Mouse (Mus musculus) myocyte (in vitro differentiated cells): ENCODE results near the gene Myh9.

Source experiments
- CEBPB ChIP-seq: IDR thresholded peaks from 2 replicates; pipeline ENCODE4 v1.6.1; 2011; ENCODE audit warnings: mild to moderate bottlenecking, moderate library complexity; ENCODE audit not compliant: poor library complexity, insufficient read depth, severe bottlenecking
- E2F4 ChIP-seq: IDR thresholded peaks from one replicate; pipeline ENCODE4 v1.6.1; 2011; ENCODE audit warnings: mild to moderate bottlenecking, control low read depth, moderate library complexity; ENCODE audit not compliant: insufficient read depth
- MAX ChIP-seq: IDR thresholded peaks from one replicate; pipeline ENCODE4 v1.6.1; 2011; ENCODE audit warnings: low read depth, mild to moderate bottlenecking, control low read depth
- MYOD1 ChIP-seq, 3 experiments: IDR thresholded peaks; one replicate each; pipeline ENCODE4 v1.6.1; 2011; ENCODE audit warnings: control low read depth in 2 of 3, low read depth in 2 of 3, mild to moderate bottlenecking in 2 of 3, moderate library complexity in 1 of 3; ENCODE audit not compliant: insufficient read length in 2 of 3, control insufficient read depth in 1 of 3
- MYOG ChIP-seq, 3 experiments: IDR thresholded peaks; one replicate each; pipeline ENCODE4 v1.6.1; 2011; ENCODE audit warnings: control low read depth in 2 of 3, low read depth in 2 of 3, mild to moderate bottlenecking in 2 of 3; ENCODE audit not compliant: insufficient read length in 2 of 3, control insufficient read depth in 1 of 3, insufficient read depth in 1 of 3
- POLR2A ChIP-seq: IDR thresholded peaks from one replicate; pipeline ENCODE4 v1.6.1; 2011; ENCODE audit warnings: low read depth, mild to moderate bottlenecking, control low read depth, moderate library complexity; ENCODE audit not compliant: insufficient read length
- POLR2AphosphoS2 ChIP-seq: IDR thresholded peaks from one replicate; pipeline ENCODE4 v1.6.1; 2011; ENCODE audit warnings: low read depth, control low read depth; ENCODE audit not compliant: insufficient read length
- REST ChIP-seq: IDR thresholded peaks from one replicate; pipeline ENCODE4 v1.6.1; 2011; ENCODE audit warnings: mild to moderate bottlenecking, control low read depth, moderate library complexity; ENCODE audit not compliant: insufficient read depth, insufficient read length
- SRF ChIP-seq: IDR thresholded peaks from one replicate; pipeline ENCODE4 v1.6.1; 2011; ENCODE audit warnings: low read depth; ENCODE audit not compliant: control insufficient read depth, insufficient read length
- TCF12 ChIP-seq: IDR thresholded peaks from one replicate; pipeline ENCODE4 v1.6.1; 2011; ENCODE audit warnings: mild to moderate bottlenecking, control low read depth; ENCODE audit not compliant: poor library complexity, insufficient read depth, severe bottlenecking
- TCF3 ChIP-seq: IDR thresholded peaks from one replicate; pipeline ENCODE4 v1.6.1; 2011; ENCODE audit warnings: low read depth, control low read depth; ENCODE audit not compliant: insufficient read length
- USF1 ChIP-seq: IDR thresholded peaks from one replicate; pipeline ENCODE4 v1.6.1; 2011; ENCODE audit warnings: low read depth, mild to moderate bottlenecking, control low read depth, moderate library complexity

DNA sequence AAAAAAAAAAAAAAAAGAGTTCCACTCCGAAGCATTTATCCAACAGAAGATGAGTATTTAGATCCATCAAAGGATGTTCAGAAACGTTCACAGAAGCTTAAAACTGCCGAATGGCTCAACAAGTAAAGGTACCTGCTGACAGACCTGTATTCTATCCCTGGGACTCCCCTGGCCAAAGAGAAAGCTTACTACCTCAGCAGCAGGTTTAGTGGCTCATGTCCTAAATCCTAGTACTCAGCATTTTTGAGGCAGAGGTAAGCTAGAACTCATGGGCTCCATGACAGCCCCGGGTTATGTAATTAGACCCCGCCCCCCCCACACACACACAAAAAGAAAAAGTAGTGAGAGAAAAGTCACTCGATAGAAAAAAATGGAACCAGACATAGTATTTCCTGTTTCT, 2.1 kb upstream of the Myh9 start:
- TF ChIP-seq POLR2A (no peak), E2F4 (no peak), USF1 (no peak), MAX (no peak), POLR2AphosphoS2 (no peak), CEBPB (no peak), MYOG (IDR thresholded peaks at IDR 0.05; ENCODE audit: control insufficient read depth in 1 of 3, insufficient read depth in 1 of 3, insufficient read length in 2 of 3, low read depth in 2 of 3) (no peak), MYOD1 (IDR thresholded peaks at IDR 0.05; ENCODE audit: control insufficient read depth in 1 of 3, insufficient read length in 2 of 3, low read depth in 2 of 3) (no peak), TCF3 (no peak), TCF12 (no peak), REST (no peak), SRF (no peak)
